Mouse (Mus musculus) lung, postnatal 0 days (tissue): ENCODE results near the gene Pakap. TPM values are rescaled to one million over a fixed set of nuclear protein-coding genes. Genes with fewer than 3 reads are reported as not detected.

Source experiments
- ATAC-seq: fragments of 200-750 bp; cut with Nextera tagmentation; 2 replicates; pipeline ENCODE4 v1.8.0; 2017; ENCODE audit warnings: moderate library complexity
- DNase-seq: peaks from one replicate; pipeline ENCODE4 v3.0.0-alpha.2; 2016; ENCODE audit warnings: low spot score
- H3K27ac ChIP-seq: fragments of 300-500 bp; sonication (generic); 2 replicates; pipeline ENCODE4 v1.5.1; 2014; ENCODE audit warnings: antibody characterized with exemption, mild to moderate bottlenecking, low read length, mixed read lengths
- H3K27me3 ChIP-seq: fragments of 300-500 bp; sonication (generic); replicated peaks from 2 replicates; pipeline ENCODE4 v1.6.1; 2014; ENCODE audit warnings: low read length, mixed read lengths; ENCODE audit not compliant: insufficient read depth
- H3K36me3 ChIP-seq: fragments of 300-500 bp; sonication (generic); 2 replicates; pipeline ENCODE4 v1.6.1; 2014; ENCODE audit warnings: low read length, mixed read lengths; ENCODE audit not compliant: insufficient read depth
- H3K4me1 ChIP-seq: fragments of 300-500 bp; sonication (generic); 2 replicates; pipeline ENCODE4 v1.6.1; 2014; ENCODE audit warnings: antibody characterized with exemption, low read depth, low read length, mixed read lengths; ENCODE audit not compliant: insufficient read depth
- H3K4me2 ChIP-seq: fragments of 300-500 bp; sonication (generic); replicated peaks from 2 replicates; pipeline ENCODE4 v1.6.1; 2014; ENCODE audit warnings: low read depth, mild to moderate bottlenecking, low read length, moderate library complexity, mixed read lengths
- H3K4me3 ChIP-seq: fragments of 300-500 bp; sonication (generic); 2 replicates; pipeline ENCODE4 v1.5.1; 2014; ENCODE audit warnings: low read depth, low read length
- H3K9ac ChIP-seq: fragments of 300-500 bp; sonication (generic); replicated peaks from 2 replicates; pipeline ENCODE4 v1.6.1; 2014; ENCODE audit warnings: low read depth, mild to moderate bottlenecking
- H3K9me3 ChIP-seq: fragments of 300-500 bp; sonication (generic); 2 replicates; pipeline ENCODE4 v1.6.1; 2016; ENCODE audit warnings: low read length, mixed read lengths
- CTCF ChIP-seq: IDR thresholded peaks from 2 replicates; pipeline ENCODE4 v1.5.1; 2016; ENCODE audit warnings: antibody characterized with exemption, mild to moderate bottlenecking
- EP300 ChIP-seq: IDR thresholded peaks from 2 replicates; pipeline ENCODE4 v1.6.1; 2016; ENCODE audit warnings: antibody characterized with exemption, mild to moderate bottlenecking, control low read depth
- WGBS: fragments of 180-500 bp; shearing (Covaris S2); extraction: QIAGEN DNeasy Blood & Tissue Kit; methylation state at CpG from one replicate; pipeline ENCODE4 v1.1.7; 2014; 5-methylcytosine and 5-hydroxymethylcytosine counted together
- polyA plus RNA-seq: library from polyadenylated mRNA; unstranded; fragments of >200 nt; fragmentation: Nextera tagmentation; extraction: Ambion mirVana; gene quantifications from 2 replicates; pipeline ENCODE4 v1.2.1, GENCODE M21; 2015

Gene Pakap
- polyA plus RNA-seq, 1 experiment from 2014 or later = 60.5 TPM

DNA sequence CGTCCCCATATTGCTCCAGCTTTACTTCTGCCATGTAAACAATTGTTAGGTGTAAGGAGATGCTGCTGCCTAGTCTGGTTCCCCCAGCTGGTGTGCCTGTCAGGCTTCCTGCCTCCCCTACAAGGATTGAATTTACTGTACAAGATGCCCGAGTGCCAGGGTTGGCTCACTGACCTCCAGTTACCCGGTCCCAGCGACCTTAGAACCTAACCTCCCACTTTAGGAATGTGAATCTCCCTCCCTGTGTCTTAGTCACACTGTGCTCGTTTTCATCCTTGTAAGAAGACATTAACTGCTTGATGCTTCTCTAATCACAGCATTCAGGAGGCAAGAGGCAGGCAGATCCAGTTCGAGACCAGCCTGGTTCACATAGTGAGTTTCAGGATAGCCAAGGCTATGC, 293.2 kb downstream of the Pakap start:
- DNase-seq (no peak), ATAC-seq (no peak)
- Histone ChIP-seq H3K9ac (no peak overlapping the region), H3K27ac (no peak overlapping the region), H3K4me2 (no peak overlapping the region), H3K36me3 (peaks cover 21% of the 10 kb centered on the region), H3K4me3 (no peak overlapping the region), H3K27me3 (no peaks in the 10 kb centered on the region), H3K9me3 (no peaks in the 10 kb centered on the region), H3K4me1 (peaks cover 16% of the 10 kb centered on the region)
- WGBS = 57% methylated on average over 6 of the region's 6 CpGs
- no peak for TF ChIP-seq EP300
- no peak for TF ChIP-seq CTCF

- H3K4me1 ChIP-seq = peaks cover 21% of the 10 kb centered on the region
- ATAC-seq (0 out of 2 replicates have a peak, but pooled peaks have one; percentile 7), DNase-seq (peak; percentile 60)
- 39% methylated on average over 8 of the region's 8 CpGs for WGBS
- H3K36me3 ChIP-seq = peaks cover 14% of the 10 kb centered on the region; the same call in 1 of the 2 replicates
- TF ChIP-seq CTCF (no peak), EP300 (peak; percentile 44; the same call in 1 of the 2 replicates)
- no peak overlapping the region for H3K4me3 ChIP-seq
- H3K27me3 ChIP-seq = no peaks in the 10 kb centered on the region
- H3K27ac ChIP-seq = no peak overlapping the region
- no peak overlapping the region for H3K4me2 ChIP-seq
- no peak overlapping the region for H3K9ac ChIP-seq
- no peaks in the 10 kb centered on the region for H3K9me3 ChIP-seq
These were observed 293.9 kb downstream of the Pakap start for GRCm38 (mm10) chr4:57861856-57862255.

DNA sequence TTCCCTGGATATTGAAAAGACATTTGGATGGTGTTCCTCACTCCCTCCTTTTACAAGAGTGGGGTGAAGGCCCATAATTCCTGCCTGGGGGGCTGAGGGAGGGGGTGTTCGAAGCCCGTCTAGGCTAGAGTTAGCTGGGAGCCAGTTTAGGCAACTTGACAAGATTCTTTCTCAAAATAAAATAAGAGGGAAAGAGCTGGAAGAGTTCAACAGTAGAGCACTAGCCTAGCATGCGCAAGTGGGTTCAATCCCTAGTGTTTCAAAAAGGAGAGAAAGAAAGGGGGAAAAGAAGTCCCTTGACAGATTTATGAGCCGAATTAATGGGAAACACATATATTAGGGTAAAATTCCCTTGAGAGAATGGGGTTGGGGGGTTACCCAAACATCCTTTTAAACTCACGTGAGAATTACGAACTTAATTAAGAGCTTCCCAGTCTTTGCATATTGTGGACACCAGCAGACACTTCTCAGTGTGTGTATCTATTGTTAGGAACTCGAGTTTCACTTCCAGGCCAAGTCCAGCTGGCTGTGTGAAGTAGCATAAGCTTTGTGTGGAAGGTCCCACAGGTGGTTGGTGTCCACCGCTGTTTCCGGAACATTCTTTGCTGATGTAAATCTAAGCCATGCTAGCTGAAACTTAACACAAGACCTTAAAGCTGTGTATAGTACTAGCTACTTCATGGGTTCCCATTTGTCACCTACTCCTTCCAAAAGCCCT, 294.4 kb downstream of the Pakap start:
- no peak overlapping the region for H3K4me2 ChIP-seq
- ATAC-seq = no peak; the same call in 1 of the 2 replicates
- H3K27ac ChIP-seq = no peak overlapping the region
- H3K27me3 ChIP-seq = no peaks in the 10 kb centered on the region
- no peak overlapping the region for H3K4me3 ChIP-seq
- H3K4me1 ChIP-seq = peaks cover 21% of the 10 kb centered on the region
- no peak for TF ChIP-seq EP300
- peaks cover 8% of the 10 kb centered on the region; the same call in 1 of the 2 replicates for H3K36me3 ChIP-seq
- H3K9me3 ChIP-seq = no peaks in the 10 kb centered on the region
- WGBS = 68% methylated on average over 9 of the region's 9 CpGs
- DNase-seq = no peak
- H3K9ac ChIP-seq = no peak overlapping the region

DNA sequence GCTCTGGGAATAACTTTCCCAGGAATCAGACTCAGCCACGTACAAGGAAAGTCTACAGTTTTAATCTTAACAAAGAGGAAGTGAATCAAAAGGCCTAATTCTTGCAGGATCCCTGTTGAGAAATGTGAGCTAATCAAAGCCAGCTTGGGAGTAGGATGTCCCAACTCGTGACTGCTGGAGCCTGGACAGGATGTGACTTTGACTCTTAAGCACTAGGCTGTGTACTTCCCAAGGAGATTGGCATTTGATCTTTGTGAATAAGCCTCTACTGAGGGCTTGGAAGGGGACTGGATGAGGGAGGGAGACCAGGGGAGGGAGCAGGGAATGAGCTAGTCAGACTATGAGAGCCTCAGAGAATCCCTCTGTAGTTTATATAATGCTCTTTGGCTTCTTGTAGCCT, 298.1 kb downstream of the Pakap start:
- Histone ChIP-seq H3K27me3 (no peaks in the 10 kb centered on the region), H3K9me3 (no peaks in the 10 kb centered on the region), H3K27ac (peak overlapping the region; percentile 2; the same call in 1 of the 2 replicates), H3K4me1 (peaks cover 11% of the 10 kb centered on the region; the same call in 1 of the 2 replicates), H3K36me3 (no peaks in the 10 kb centered on the region), H3K4me2 (no peak overlapping the region), H3K9ac (no peak overlapping the region), H3K4me3 (no peak overlapping the region)
- 12% methylated on average over 2 of the region's 2 CpGs for WGBS
- TF ChIP-seq CTCF = peak; percentile 16; the same call in 1 of the 2 replicates
- peak; percentile 63; the same call in 1 of the 2 replicates for TF ChIP-seq EP300
- peak; percentile 87 for DNase-seq
- ATAC-seq = peak; percentile 87

GRCm38 (mm10) chr4:57866990-57867389, 299.0 kb downstream of the Pakap start:
- Histone ChIP-seq H3K9ac (no peak overlapping the region), H3K4me3 (no peak overlapping the region), H3K4me2 (no peak overlapping the region; the same call in 1 of the 2 replicates), H3K4me1 (peaks cover 9% of the 10 kb centered on the region; the same call in 1 of the 2 replicates), H3K27ac (no peak overlapping the region), H3K27me3 (no peaks in the 10 kb centered on the region), H3K9me3 (no peaks in the 10 kb centered on the region), H3K36me3 (no peaks in the 10 kb centered on the region)
- ATAC-seq (no peak), DNase-seq (no peak)
- TF ChIP-seq EP300 (no peak), CTCF (no peak)
- 47% methylated on average over 9 of the region's 9 CpGs for WGBS

- H3K27me3 ChIP-seq = no peaks in the 10 kb centered on the region
- no peaks in the 10 kb centered on the region for H3K36me3 ChIP-seq
- ATAC-seq (no peak), DNase-seq (peak; percentile 24)
- H3K9me3 ChIP-seq = no peaks in the 10 kb centered on the region
- H3K27ac ChIP-seq = no peak overlapping the region
- 42% methylated on average over 10 of the region's 10 CpGs for WGBS
- H3K4me1 ChIP-seq = peaks cover 9% of the 10 kb centered on the region; the same call in 1 of the 2 replicates
- TF ChIP-seq CTCF (no peak), EP300 (no peak)
- no peak overlapping the region for H3K9ac ChIP-seq
- no peak overlapping the region for H3K4me3 ChIP-seq
- H3K4me2 ChIP-seq = no peak overlapping the region
These were observed 299.5 kb downstream of the Pakap start for GRCm38 (mm10) chr4:57867454-57867853.
